Mouse (Mus musculus) macrophage (primary cell): ENCODE measurements at regions not wholly inside any gene's neighbourhood (a gene's known extent, or its start where the extent isn't known, plus 50 kb on each side); places are given as distances from the start of the nearest gene placed in this dataset.

Source experiments
- H3K27ac ChIP-seq: fragments of 350-480 bp; formaldehyde crosslinking; 2 replicates; pipeline ENCODE4 v1.9.0; 2021
- H3K36me3 ChIP-seq: fragments of 350-480 bp; formaldehyde crosslinking; 2 replicates; pipeline ENCODE4 v1.9.0; 2021; ENCODE audit errors: inconsistent target
- H3K4me3 ChIP-seq: fragments of 350-480 bp; formaldehyde crosslinking; 2 replicates; pipeline ENCODE4 v1.9.0; 2021; ENCODE audit errors: inconsistent target
- H3K79me2 ChIP-seq: fragments of 350-480 bp; formaldehyde crosslinking; 2 replicates; pipeline ENCODE4 v1.9.0; 2021; ENCODE audit errors: inconsistent target
- WGBS: methylation state at CpG from one replicate; pipeline ENCODE4 v1.1.7; 2026; ENCODE audit warnings: inconsistent platforms; ENCODE audit not compliant: missing documents; 5-methylcytosine and 5-hydroxymethylcytosine counted together

DNA sequence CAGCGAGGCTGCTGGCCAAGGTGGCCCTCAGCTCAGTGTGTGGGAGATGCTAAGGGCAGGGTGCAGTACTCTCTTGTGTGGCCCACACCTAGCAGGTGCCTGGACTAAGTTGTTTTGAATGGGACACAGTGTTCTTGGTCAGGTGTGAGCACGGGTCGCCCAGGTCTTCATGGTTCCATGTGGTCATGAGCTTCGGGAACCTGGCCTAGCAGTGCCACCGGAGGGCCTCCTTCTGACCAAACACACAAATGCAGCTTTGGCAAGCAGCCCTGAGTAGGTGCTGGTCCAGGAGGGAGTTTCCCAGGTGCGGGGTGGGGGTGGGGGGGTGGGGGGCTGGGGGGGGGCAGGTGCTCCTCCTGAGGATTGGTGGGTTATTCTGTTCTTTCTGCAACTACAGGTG is 127.6 kb downstream of the Gadd45g start:
- 86% methylated on average over 6 of the region's 6 CpGs for WGBS

DNA sequence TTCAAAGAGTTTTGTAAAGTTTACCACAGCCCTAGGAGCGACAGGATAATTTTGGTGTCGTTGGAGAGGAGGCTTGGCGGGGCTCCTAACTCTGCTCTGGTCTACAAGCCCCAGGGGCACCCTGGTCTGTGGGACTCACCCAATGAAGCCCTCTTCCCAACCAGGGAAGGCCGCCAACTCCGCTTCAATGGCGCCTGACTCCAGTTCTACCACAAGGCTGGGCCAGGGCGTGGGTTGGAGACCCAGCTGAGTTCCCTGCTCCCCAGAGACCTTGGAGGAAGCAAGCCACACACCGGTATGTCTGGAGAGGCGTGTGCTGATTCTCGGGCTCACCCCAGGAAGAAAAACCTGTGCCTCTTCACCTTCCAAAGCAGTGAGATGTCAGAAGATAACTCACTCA is 128.9 kb downstream of the Gadd45g start:
- Histone ChIP-seq H3K36me3 (no peaks in the 10 kb centered on the region), H3K27ac (no peak overlapping the region), H3K79me2 (no peaks in the 10 kb centered on the region), H3K4me3 (no peak overlapping the region)
- WGBS, result 90% methylated on average over 10 of the region's 10 CpGs

More for the DNA sequence above, 127.6 kb downstream of the Gadd45g start:
- H3K79me2 ChIP-seq, result no peaks in the 10 kb centered on the region
- H3K27ac ChIP-seq, result no peak overlapping the region
- no peak overlapping the region for H3K4me3 ChIP-seq
- H3K36me3 ChIP-seq, result no peaks in the 10 kb centered on the region

DNA sequence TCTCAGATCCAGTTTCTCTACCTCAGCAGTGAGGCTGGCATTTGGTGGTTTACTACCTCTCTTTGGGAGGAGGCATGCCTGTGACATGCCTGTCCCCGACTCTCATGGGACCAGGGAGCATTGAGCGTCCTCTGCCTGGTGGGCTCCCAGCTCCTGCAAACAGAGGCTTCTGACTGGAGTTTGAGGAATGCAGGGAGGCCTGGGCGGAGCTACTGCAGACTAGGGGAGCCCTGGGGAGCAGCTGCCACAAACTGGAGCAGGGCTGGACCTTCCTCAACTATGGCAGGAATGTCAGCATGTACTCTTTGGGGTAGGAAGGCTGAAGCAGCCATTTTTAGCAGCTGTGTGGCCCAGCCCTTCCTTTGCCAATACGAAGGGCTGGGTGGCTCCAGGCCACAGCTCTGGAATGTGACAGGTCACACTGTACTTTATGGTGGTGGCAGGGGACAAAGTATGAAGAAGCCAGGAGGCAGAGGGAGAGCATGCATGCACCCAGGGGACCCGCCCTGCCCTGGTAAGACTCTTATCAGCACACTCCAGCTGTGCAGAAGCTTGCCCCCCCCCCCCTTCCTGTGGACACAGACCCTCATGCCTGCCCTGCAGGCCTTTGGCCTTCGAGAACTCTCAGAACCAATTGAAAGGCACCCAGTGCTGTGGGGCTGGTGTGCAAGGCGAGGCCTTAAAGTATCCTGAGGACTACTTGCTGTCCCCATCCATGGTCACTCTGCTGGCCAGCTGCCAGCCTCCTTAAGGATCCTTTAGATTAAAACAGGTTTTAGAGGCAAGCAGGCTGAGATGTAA is 129.5 kb downstream of the Gadd45g start:
- 94% methylated on average over 6 of the region's 7 CpGs for WGBS
- Histone ChIP-seq H3K36me3 (no peaks in the 10 kb centered on the region), H3K4me3 (no peak overlapping the region), H3K27ac (no peak overlapping the region), H3K79me2 (no peaks in the 10 kb centered on the region)

DNA sequence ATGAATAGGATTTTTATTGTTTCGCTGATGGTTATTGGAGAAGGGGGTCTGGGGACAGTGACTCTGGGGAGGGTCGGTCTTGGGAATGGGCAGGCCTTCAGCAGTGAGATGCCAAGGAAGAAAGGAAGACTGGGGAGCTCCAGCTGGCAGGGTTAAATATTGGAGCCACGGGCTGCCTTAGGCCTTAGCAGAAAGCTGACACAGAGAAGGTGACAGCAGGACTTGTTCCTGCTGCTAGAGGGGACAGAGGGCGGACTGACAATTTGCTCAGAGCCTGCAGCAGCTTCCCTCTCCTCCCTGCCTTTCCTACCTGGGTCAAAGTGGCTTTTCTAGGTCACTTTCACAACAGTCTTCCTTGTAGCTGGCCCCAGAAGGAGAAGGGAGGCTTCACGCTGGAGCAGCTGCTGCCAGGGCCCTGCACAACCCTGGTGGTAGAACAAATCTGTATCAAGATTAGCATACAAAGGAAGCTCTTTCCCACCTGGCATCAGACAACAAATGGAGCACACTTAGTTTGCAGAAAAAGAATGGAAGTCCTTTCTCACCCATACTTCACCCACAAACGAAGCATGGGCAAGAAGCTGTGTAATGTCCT is 130.2 kb downstream of the Gadd45g start:
- WGBS, result 91% methylated on average over 6 of the region's 6 CpGs
- Histone ChIP-seq H3K36me3 (no peaks in the 10 kb centered on the region), H3K4me3 (no peak overlapping the region), H3K79me2 (no peaks in the 10 kb centered on the region), H3K27ac (no peak overlapping the region)

DNA sequence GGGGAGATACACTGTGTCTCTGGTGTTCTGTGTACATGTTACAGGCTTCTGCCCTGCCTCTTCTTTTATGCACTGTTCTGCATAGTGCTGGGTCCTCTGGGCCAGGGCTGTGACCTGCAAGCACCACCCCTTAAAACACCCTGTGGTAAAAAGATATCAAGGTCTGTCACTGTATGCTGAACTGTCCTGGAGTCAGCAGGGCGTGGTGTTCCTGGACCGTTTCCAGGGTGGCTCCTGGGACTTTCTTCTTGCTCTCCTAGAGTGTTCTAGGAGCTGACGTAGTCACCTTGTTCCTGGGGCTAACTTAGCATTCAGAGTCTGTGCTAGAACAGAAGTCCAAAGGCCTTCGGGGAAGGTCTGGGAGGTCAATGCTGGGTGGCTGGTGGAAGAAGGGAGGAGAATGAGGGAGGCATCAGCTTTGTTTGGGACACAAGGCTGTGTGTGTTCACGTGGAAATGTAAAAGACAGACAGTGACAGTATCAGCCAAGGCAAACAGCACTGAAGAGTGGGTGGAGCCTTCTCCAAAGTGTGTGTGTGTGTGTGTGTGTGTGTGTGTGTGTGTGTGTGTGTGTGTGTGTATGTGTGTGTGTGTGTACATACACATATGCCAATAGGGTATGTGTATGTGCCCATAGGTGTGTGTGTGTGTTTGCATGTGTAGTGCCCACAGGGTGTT is 133.0 kb downstream of the Gadd45g start:
- 92% methylated on average over 5 of the region's 5 CpGs for WGBS
- Histone ChIP-seq H3K27ac (no peak overlapping the region), H3K4me3 (no peak overlapping the region), H3K36me3 (no peaks in the 10 kb centered on the region), H3K79me2 (no peaks in the 10 kb centered on the region)

DNA sequence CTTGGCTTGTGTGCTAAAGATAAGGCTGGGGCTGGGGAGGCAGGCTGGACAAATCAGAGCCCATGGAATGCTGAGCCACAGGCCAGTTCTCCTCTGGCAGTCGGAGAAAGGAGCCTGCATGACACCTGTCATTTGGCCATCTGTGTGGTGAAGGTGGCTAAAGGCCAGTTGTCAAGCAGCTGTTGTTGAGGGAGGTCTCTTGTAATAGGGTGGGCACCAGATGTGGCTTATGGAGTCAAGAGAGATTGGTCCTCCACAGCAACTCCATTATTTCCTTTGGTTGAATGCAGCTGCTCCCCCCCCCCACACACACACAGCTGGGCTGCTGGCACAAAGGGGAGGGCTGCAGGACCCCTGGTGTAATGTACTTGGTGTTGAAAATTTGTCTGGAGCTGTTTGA is 133.9 kb downstream of the Gadd45g start:
- Histone ChIP-seq H3K4me3 (no peak overlapping the region), H3K36me3 (no peaks in the 10 kb centered on the region), H3K79me2 (no peaks in the 10 kb centered on the region), H3K27ac (no peak overlapping the region)
- WGBS, result 91% methylated on average over 1 of the region's 1 CpGs

DNA sequence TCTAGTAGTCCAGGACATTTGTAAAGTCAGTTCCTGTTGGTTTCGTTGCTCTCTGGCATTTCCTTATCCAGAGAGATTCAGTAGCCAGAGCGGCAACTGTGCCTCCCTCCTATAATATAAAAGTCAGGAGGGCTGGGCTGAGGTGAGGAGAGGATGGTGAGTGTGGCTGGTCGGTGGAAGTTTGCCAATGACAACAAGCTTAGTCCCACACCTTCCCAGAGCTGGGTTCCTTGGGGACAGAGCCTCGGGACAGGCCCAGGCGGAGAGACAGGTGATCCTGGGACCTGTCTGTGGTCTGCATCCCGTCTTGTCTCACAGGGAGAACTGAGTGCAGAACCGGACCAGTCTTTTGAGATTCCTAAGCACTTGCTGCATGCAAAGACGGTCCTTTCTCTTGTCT is 136.5 kb downstream of the Gadd45g start:
- H3K27ac ChIP-seq, result no peak overlapping the region
- no peak overlapping the region for H3K4me3 ChIP-seq
- no peaks in the 10 kb centered on the region for H3K36me3 ChIP-seq
- H3K79me2 ChIP-seq, result no peaks in the 10 kb centered on the region
- WGBS, result 89% methylated on average over 8 of the region's 8 CpGs

DNA sequence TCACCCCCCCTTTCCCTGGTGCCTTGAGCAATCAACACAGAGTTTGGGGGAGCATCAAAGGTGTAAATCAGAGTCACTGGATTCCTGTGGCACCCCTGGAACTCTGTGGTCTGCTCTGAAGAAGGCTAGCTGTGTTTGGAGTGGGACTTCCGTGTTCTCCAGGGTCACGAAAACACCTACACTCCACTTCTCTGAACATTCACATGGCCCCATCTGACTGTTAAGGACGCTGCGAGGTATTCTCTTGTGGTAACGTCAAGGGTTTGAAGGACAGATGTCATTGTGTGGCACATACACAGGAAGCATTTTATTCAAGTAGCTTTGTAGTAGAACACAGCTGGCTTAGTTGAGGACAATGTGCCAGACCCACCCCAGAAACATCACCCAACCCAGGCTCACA is 137.1 kb downstream of the Gadd45g start:
- H3K79me2 ChIP-seq, result no peaks in the 10 kb centered on the region
- H3K36me3 ChIP-seq, result no peaks in the 10 kb centered on the region
- WGBS, result 82% methylated on average over 5 of the region's 5 CpGs
- H3K4me3 ChIP-seq, result no peak overlapping the region
- no peak overlapping the region for H3K27ac ChIP-seq

DNA sequence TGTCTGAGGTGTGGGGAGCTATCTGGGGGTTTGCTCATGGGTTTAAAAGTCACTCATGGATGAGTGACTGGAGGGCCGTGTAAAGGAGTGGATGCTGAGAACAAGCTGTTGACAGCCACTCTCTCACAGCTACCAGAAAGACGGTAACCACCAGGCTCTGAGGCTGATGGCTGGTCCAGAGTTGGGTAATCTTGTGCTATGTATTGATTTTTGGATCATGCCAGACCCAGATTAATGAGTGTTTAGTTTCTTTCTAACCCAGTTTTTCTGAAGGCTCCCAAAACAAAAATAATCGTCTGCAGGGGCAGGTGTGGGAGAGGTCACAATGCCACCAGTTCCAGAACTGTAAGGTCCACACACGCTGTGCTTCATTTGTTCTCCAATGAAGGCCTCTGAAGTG is 144.9 kb downstream of the Gadd45g start:
- no peak overlapping the region for H3K27ac ChIP-seq
- H3K79me2 ChIP-seq, result no peaks in the 10 kb centered on the region
- no peak overlapping the region for H3K4me3 ChIP-seq
- 96% methylated on average over 4 of the region's 4 CpGs for WGBS
- no peaks in the 10 kb centered on the region for H3K36me3 ChIP-seq

DNA sequence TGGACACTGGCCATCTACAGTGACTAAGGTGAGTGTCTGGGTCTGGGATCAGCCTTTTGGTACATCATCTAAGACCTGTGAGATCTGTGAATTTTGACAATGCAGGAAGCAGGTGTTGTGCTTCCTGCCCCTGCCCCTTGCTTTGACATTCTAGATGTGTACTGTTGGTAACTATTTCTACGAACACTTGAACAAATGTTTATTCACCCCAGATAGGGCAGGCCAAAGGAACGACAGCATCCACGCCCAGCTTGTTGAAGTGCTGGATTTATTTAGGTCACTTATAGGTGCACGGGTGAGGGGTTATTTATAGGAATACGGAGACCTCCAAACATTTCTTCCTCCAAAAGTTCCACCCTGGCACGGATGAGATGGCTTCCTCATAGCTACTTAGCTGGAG is 146.4 kb downstream of the Gadd45g start:
- H3K36me3 ChIP-seq, result no peaks in the 10 kb centered on the region
- no peak overlapping the region for H3K27ac ChIP-seq
- H3K79me2 ChIP-seq, result no peaks in the 10 kb centered on the region
- WGBS, result 88% methylated on average over 6 of the region's 6 CpGs
- no peak overlapping the region for H3K4me3 ChIP-seq

DNA sequence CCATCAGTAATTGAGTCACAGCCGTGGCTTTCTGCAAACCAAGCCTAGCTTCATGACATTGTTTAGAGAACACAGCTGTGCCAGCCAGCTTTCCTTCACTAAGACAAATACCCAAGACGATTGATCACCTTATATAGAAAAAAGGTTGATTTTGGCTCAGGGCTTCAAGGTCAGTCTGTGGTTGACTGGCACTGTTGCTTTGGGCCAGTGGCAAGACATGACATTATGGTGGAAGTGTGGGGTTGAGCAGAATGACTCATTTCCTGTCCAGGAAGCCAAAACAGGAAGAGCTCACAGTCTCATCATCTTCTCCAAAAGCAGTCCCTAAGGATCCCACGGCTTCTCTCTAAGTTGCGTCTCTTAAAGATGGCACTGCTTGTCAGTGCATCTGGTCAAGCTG is 149.7 kb downstream of the Gadd45g start:
- no peaks in the 10 kb centered on the region for H3K79me2 ChIP-seq

DNA sequence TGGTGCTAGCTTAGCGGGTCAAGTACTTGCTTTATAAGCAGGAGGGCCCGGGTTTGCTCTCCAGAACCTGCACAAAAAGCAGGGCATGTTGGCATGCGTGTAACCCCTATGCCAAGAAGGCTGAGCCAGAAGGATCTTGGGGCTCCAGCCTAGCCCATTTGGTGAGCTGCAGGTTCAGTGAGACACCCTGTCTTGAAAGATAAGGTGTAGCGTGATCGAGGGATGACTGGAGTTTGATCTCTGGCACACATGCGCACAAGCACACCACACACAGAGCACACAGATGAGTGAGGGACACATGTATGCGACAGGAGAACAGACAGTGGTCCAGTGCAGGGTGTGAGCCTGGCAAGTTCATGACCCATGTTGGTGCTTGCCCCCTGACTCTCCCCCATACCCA is 152.1 kb downstream of the Gadd45g start:
- 96% methylated on average over 7 of the region's 7 CpGs for WGBS
- Histone ChIP-seq H3K27ac (no peak overlapping the region), H3K79me2 (no peaks in the 10 kb centered on the region), H3K4me3 (no peak overlapping the region), H3K36me3 (no peaks in the 10 kb centered on the region)

More for the DNA sequence above, 149.7 kb downstream of the Gadd45g start:
- Histone ChIP-seq H3K36me3 (no peaks in the 10 kb centered on the region), H3K4me3 (no peak overlapping the region), H3K27ac (0 out of 2 replicates have a peak overlapping the region, but pooled peaks have one; percentile 10)
- WGBS, result 56% methylated on average over 4 of the region's 4 CpGs

DNA sequence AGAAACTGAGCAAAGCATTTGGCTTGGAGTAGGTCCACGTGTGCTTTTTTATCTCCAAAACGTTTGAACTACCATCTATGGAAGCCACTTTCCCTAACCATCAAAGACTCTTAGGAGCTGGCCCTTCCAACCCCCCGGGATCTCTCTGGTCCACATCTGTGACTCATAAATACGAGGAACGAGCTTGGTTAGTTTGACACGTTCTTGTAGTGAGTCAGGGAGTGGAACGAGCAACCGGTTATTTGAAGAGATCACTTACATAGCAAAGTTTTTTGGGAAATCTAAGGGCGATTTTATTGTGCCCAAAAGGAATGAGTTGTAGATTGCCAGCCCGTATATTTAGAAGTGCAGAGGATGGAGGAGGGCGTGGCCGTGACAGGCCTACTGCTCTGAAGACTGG is 155.3 kb downstream of the Gadd45g start:
- Histone ChIP-seq H3K4me3 (no peak overlapping the region), H3K27ac (no peak overlapping the region), H3K79me2 (no peaks in the 10 kb centered on the region), H3K36me3 (no peaks in the 10 kb centered on the region)
- WGBS, result 92% methylated on average over 12 of the region's 12 CpGs

DNA sequence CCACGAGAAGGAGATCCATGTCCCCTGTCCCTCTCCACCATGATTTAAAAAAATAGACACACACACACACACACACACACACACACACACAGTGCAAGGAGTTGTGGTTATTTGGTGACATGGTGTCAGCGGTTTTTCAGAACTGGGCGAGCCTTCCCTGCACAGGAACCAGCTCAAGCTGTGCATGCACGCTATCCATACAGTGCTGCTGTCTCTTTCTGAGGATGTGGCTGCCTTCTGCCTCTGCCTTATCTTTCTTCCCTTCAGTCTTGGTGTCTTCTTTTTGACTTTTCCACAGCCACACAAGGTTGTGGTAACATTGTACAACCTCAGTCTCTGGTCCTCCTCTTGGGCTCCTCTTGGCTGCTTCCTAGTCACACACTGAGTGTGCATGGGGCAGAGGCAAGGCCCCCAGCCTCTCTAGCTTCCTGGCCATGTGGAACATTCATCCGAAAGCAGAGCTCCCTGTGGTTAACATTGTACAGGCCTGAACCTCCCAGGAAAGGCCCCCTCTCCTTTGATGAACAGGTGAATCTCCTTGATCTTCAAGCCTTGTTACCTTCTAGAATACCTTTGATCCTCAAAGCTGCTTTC is 157.6 kb downstream of the Gadd45g start:
- H3K36me3 ChIP-seq, result no peaks in the 10 kb centered on the region
- WGBS, result 66% methylated on average over 5 of the region's 5 CpGs
- H3K27ac ChIP-seq, result no peak overlapping the region
- H3K79me2 ChIP-seq, result no peaks in the 10 kb centered on the region
- H3K4me3 ChIP-seq, result no peak overlapping the region
